Mouse (Mus musculus) cerebellum, postnatal 25 days (tissue): ENCODE measurements around the gene Chchd6.

ENCODE experiments used
- DNase-seq, 2 experiments: peaks; one replicate each; pipeline ENCODE4 v3.0.0; 2021; ENCODE audit warnings: mixed read lengths in 2 of 2

Chchd6 gene

GRCm38 (mm10) chr6:89584634-89585409, 10.6 kb downstream of the Chchd6 start:
- no peak for DNase-seq

- DNase-seq: no peak
These were observed 12.3 kb downstream of the Chchd6 start for GRCm38 (mm10) chr6:89583170-89583569.

- no peak for DNase-seq
These were observed 20.8 kb downstream of the Chchd6 start for GRCm38 (mm10) chr6:89574641-89575040.

GRCm38 (mm10) chr6:89573768-89574167, 21.7 kb downstream of the Chchd6 start:
- DNase-seq: no peak

- DNase-seq: no peak
These were observed 22.4 kb downstream of the Chchd6 start for GRCm38 (mm10) chr6:89572921-89573636.

GRCm38 (mm10) chr6:89569370-89569769, 26.1 kb downstream of the Chchd6 start:
- DNase-seq: no peak

- DNase-seq: no peak
These were observed 28.7 kb downstream of the Chchd6 start for GRCm38 (mm10) chr6:89566740-89567139.

- DNase-seq: no peak
These were observed 32.1 kb downstream of the Chchd6 start for GRCm38 (mm10) chr6:89563381-89563780.

GRCm38 (mm10) chr6:89560826-89561225, 34.6 kb downstream of the Chchd6 start:
- no peak for DNase-seq

GRCm38 (mm10) chr6:89557654-89558053, 37.8 kb downstream of the Chchd6 start:
- no peak for DNase-seq

GRCm38 (mm10) chr6:89556566-89556965, 38.9 kb downstream of the Chchd6 start:
- no peak for DNase-seq

- DNase-seq: no peak
These were observed 39.5 kb downstream of the Chchd6 start for GRCm38 (mm10) chr6:89555971-89556370.

- no peak for DNase-seq
These were observed 41.4 kb downstream of the Chchd6 start for GRCm38 (mm10) chr6:89554029-89554428.

- DNase-seq: peak; percentile 89 to 93
These were observed 42.3 kb downstream of the Chchd6 start for GRCm38 (mm10) chr6:89553012-89553704.

- DNase-seq: peak; percentile 31
These were observed 43.0 kb downstream of the Chchd6 start for GRCm38 (mm10) chr6:89552321-89553011.

GRCm38 (mm10) chr6:89549157-89549556, 46.3 kb downstream of the Chchd6 start:
- DNase-seq: peak in 1 of 2 experiments; percentile 13

- DNase-seq: no peak
These were observed 47.5 kb downstream of the Chchd6 start for GRCm38 (mm10) chr6:89547951-89548350.

GRCm38 (mm10) chr6:89538102-89538751, 57.2 kb downstream of the Chchd6 start:
- no peak for DNase-seq

- no peak for DNase-seq
These were observed 59.7 kb downstream of the Chchd6 start for GRCm38 (mm10) chr6:89535626-89536225.

GRCm38 (mm10) chr6:89524766-89525165, 70.7 kb downstream of the Chchd6 start:
- DNase-seq: peak; percentile 48 to 59

- no peak for DNase-seq
These were observed 85.3 kb downstream of the Chchd6 start for GRCm38 (mm10) chr6:89510154-89510553.

GRCm38 (mm10) chr6:89508725-89509124, 86.7 kb downstream of the Chchd6 start:
- no peak for DNase-seq
